Mouse (Mus musculus): ENCODE data around the gene N4bp2. TPM values are rescaled to one million over a fixed set of nuclear protein-coding genes. Genes with fewer than 3 reads are reported as not detected.
"Not testable (repeated sequence)": the region's sequence is repeated elsewhere in the genome, so short reads cannot be mapped to it uniquely, and the experiment has no call there.

Gene N4bp2
- polyA plus RNA-seq, 2 experiments, result 31.3 to 39.1 TPM

DNA sequence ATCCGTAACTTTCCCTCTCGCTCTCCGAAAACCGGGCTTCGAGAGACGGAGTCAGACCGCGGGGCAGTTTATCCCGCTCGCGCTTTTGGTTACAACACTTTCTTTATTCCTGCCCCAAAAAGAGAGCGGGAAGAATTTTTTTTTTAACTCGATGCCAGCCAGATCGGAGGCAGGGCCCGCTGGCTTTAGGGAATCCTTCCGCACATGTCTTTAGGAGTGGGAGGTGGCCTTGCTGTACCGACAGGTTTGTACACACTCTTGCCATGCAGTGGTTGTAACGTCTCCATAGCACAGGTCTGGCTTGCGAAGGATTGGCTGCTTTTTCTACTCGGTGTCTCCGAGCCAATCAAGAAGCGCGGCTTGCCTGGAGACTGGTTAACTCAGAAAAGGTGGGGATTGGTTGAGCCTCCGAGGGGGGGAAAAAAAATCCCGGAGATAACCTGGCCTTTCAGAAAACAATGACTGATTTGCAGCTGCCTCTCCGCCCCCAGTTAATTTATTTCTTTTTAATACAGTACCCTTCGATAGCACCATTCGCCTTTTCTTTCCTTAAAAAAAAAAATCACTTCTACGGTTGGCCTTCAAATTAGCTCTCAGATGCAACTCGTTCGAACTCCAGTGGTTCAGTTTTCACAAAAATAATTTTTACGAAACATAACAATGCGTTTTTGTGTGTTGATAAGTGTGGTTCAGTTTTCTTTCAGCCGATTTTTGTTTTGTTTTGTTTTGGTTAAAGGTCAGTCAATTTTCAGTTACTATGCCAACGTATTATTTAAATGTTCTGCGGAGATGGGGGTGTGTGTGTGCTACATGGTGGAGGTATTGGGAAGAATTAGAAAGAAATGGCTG, 1.7 kb downstream of the N4bp2 start:
- Histone ChIP-seq H3K27me3 (ENCODE audit: control insufficient read depth, insufficient read depth, low read length) (no peaks in the 10 kb centered on the region), H3K9ac (ENCODE audit: low read depth, low read length, severe bottlenecking) (peak overlapping the region; percentile 100), H3K4me1 (ENCODE audit: control insufficient read depth, insufficient read depth, low read length) (peaks cover 7% of the 10 kb centered on the region), H3K4me3 (replicated peaks; ENCODE audit: low read length) (peak overlapping the region; percentile 94), H3K4me2 (replicated peaks; ENCODE audit: low read depth, low read length, severe bottlenecking) (peak overlapping the region; percentile 60), H3K9me3 (ENCODE audit: control insufficient read depth, low read length) (no peaks in the 10 kb centered on the region), H3K36me3 (ENCODE audit: control insufficient read depth, insufficient read depth, low read length) (peaks cover 6% of the 10 kb centered on the region; the same call in 1 of the 2 replicates), H3K27ac (replicated peaks; ENCODE audit: low read depth, low read length) (peak overlapping the region; percentile 100)
- peak; percentile 87 for ATAC-seq (ENCODE audit: low FRiP score, low read depth)
- 6% methylated on average over 36 of the region's 36 CpGs for WGBS
- peak; percentile 63; the same call in 1 of the 2 replicates for TF ChIP-seq POLR2A (IDR thresholded peaks at IDR 0.05; ENCODE audit: borderline replicate concordance, extremely low read depth, insufficient read depth, insufficient read length)
- DNase-seq (ENCODE audit: low spot score), result peak; percentile 96

DNA sequence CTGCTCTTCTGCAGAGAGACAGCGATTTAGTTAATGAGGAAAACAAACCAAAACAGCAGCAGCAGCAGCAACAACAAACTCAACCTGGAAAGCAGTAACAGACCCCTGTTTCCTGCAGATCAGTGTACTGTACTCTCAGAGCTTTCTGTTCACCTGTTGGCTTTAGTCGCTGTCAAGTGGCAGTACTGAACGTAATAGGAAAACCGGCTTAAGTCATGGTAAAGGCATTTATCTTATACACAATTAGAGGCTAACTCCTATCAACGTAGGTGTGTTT, 2.3 kb downstream of the N4bp2 start:
- Histone ChIP-seq H3K27me3 (ENCODE audit: control insufficient read depth, insufficient read depth, low read length) (no peaks in the 10 kb centered on the region), H3K4me2 (replicated peaks; ENCODE audit: low read depth, low read length, severe bottlenecking) (peak overlapping the region; percentile 60), H3K9me3 (ENCODE audit: control insufficient read depth, low read length) (no peaks in the 10 kb centered on the region), H3K4me3 (replicated peaks; ENCODE audit: low read length) (peak overlapping the region; percentile 94), H3K27ac (replicated peaks; ENCODE audit: low read depth, low read length) (no peak overlapping the region; the same call in 1 of the 2 replicates), H3K36me3 (ENCODE audit: control insufficient read depth, insufficient read depth, low read length) (peaks cover 6% of the 10 kb centered on the region; the same call in 1 of the 2 replicates), H3K4me1 (ENCODE audit: control insufficient read depth, insufficient read depth, low read length) (peaks cover 7% of the 10 kb centered on the region), H3K9ac (ENCODE audit: low read depth, low read length, severe bottlenecking) (peak overlapping the region; percentile 100)
- DNase-seq (ENCODE audit: low spot score), result no peak
- ATAC-seq (ENCODE audit: low FRiP score, low read depth), result no peak
- WGBS, result 54% methylated on average over 5 of the region's 5 CpGs
- TF ChIP-seq POLR2A (IDR thresholded peaks at IDR 0.05; ENCODE audit: borderline replicate concordance, extremely low read depth, insufficient read depth, insufficient read length), result no peak

DNA sequence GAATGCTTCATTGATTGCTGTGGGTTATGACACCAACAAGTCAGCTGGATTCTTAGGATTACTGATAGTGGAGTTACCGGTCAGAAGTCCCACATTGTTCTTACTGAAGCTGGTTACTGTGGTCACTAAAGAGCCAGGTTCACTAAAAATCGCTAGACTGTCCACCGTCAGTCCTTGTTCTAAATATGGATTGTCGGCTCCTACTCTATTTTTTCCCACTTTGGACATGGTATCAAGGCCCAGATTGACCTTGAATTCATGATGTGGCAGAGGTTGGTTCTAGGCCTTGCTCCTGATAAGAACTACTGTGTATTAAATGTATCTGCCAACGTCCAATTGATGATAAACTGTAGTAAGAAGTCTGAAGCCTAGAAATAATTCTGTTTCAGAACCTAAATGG, 4.7 kb downstream of the N4bp2 start:
- Histone ChIP-seq H3K4me2 (replicated peaks; ENCODE audit: low read depth, low read length, severe bottlenecking) (no peak overlapping the region), H3K36me3 (ENCODE audit: control insufficient read depth, insufficient read depth, low read length) (no peaks in the 10 kb centered on the region; the same call in 1 of the 2 replicates), H3K27ac (replicated peaks; ENCODE audit: low read depth, low read length) (no peak overlapping the region), H3K9me3 (ENCODE audit: control insufficient read depth, low read length) (no peaks in the 10 kb centered on the region), H3K4me3 (replicated peaks; ENCODE audit: low read length) (no peak overlapping the region), H3K27me3 (ENCODE audit: control insufficient read depth, insufficient read depth, low read length) (no peaks in the 10 kb centered on the region), H3K4me1 (ENCODE audit: control insufficient read depth, insufficient read depth, low read length) (peaks cover 4% of the 10 kb centered on the region; the same call in 1 of the 2 replicates), H3K9ac (ENCODE audit: low read depth, low read length, severe bottlenecking) (no peak overlapping the region)
- ATAC-seq (ENCODE audit: low FRiP score, low read depth) (no peak), DNase-seq (ENCODE audit: low spot score) (no peak)
- no peak for TF ChIP-seq POLR2A (IDR thresholded peaks at IDR 0.05; ENCODE audit: borderline replicate concordance, extremely low read depth, insufficient read depth, insufficient read length)
- 81% methylated on average over 5 of the region's 5 CpGs for WGBS

DNA sequence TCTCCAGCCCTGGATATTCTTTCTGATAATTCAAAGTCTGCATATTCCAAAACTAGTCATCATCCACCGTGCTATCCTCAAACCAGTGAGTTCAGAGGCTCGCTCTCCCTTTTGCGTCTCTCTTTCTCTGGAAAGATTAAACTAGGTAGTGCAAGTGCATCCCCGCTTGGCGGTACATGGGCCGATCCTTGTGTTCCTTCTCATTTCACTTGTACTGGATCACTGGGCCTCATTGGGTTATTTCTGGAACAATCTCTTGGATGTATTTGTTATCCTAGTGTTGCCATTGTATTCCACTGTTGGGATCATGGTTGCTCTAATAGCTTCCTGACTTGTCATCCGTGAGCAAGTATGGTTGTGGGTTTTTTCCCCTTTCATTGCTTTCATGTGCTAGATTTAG, 6.7 kb downstream of the N4bp2 start:
- peaks cover 4% of the 10 kb centered on the region; the same call in 1 of the 2 replicates for H3K4me1 ChIP-seq (ENCODE audit: control insufficient read depth, insufficient read depth, low read length)
- no peak overlapping the region for H3K27ac ChIP-seq (replicated peaks; ENCODE audit: low read depth, low read length)
- H3K4me3 ChIP-seq (replicated peaks; ENCODE audit: low read length), result no peak overlapping the region
- H3K4me2 ChIP-seq (replicated peaks; ENCODE audit: low read depth, low read length, severe bottlenecking), result no peak overlapping the region
- H3K9me3 ChIP-seq (ENCODE audit: control insufficient read depth, low read length), result no peaks in the 10 kb centered on the region
- no peak for ATAC-seq (ENCODE audit: low FRiP score, low read depth)
- no peak for DNase-seq (ENCODE audit: low spot score)
- peaks cover 5% of the 10 kb centered on the region; the same call in 1 of the 2 replicates for H3K36me3 ChIP-seq (ENCODE audit: control insufficient read depth, insufficient read depth, low read length)
- no peaks in the 10 kb centered on the region for H3K27me3 ChIP-seq (ENCODE audit: control insufficient read depth, insufficient read depth, low read length)
- no peak overlapping the region for H3K9ac ChIP-seq (ENCODE audit: low read depth, low read length, severe bottlenecking)
- no peak for TF ChIP-seq POLR2A (IDR thresholded peaks at IDR 0.05; ENCODE audit: borderline replicate concordance, extremely low read depth, insufficient read depth, insufficient read length)
- WGBS, result 98% methylated on average over 7 of the region's 7 CpGs

DNA sequence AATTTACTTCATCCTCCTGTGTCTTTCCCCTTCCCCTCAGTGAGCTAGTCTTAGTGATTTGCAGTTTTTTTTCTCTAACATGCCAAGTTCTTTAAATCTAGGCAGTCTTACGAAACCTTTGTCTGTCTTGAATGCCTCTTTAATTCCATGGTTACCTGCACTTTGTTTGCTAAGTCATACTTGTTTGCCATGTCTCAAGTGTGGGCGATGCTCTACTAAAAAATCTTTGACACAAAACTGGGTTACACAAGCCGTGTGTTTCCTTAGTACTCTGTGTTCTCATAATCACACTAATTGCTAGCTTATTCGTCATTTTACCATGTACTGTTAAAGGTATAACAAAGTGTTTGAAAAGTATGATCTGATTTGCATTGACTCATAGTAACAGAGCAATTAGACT, 7.2 kb downstream of the N4bp2 start:
- H3K27me3 ChIP-seq (ENCODE audit: control insufficient read depth, insufficient read depth, low read length), result no peaks in the 10 kb centered on the region
- H3K36me3 ChIP-seq (ENCODE audit: control insufficient read depth, insufficient read depth, low read length), result peaks cover 7% of the 10 kb centered on the region
- peaks cover 2% of the 10 kb centered on the region; the same call in 1 of the 2 replicates for H3K4me1 ChIP-seq (ENCODE audit: control insufficient read depth, insufficient read depth, low read length)
- 87% methylated on average over 4 of the region's 4 CpGs for WGBS
- H3K4me2 ChIP-seq (replicated peaks; ENCODE audit: low read depth, low read length, severe bottlenecking), result no peak overlapping the region
- TF ChIP-seq POLR2A (IDR thresholded peaks at IDR 0.05; ENCODE audit: borderline replicate concordance, extremely low read depth, insufficient read depth, insufficient read length), result no peak
- ATAC-seq (ENCODE audit: low FRiP score, low read depth), result no peak
- H3K9ac ChIP-seq (ENCODE audit: low read depth, low read length, severe bottlenecking), result no peak overlapping the region
- no peak overlapping the region for H3K4me3 ChIP-seq (replicated peaks; ENCODE audit: low read length)
- no peak overlapping the region for H3K27ac ChIP-seq (replicated peaks; ENCODE audit: low read depth, low read length)
- H3K9me3 ChIP-seq (ENCODE audit: control insufficient read depth, low read length), result no peaks in the 10 kb centered on the region
- no peak for DNase-seq (ENCODE audit: low spot score)

DNA sequence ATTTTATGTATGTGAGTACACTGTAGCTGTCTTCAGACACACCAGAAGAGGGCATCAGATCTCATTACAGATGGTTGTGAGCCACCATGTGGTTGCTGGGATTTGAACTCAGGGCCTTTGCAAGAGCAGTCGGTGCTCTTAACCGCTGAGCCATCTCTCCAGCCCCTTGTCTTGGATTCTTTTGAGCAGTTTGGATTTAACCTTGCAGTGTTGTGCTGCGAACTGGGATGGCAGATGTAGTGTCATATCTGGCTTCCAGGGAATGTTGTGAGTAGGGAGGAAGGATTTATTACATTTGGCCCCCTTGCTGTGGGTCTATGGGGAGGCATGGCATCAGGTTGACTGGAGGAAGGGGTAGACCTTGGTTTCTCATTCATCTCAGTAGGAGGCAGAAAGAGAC, 10.6 kb downstream of the N4bp2 start:
- DNase-seq (ENCODE audit: low spot score), result not testable (repeated sequence)
- peaks cover 29% of the 10 kb centered on the region for H3K36me3 ChIP-seq (ENCODE audit: control insufficient read depth, insufficient read depth, low read length)

More for the DNA sequence above, 10.6 kb downstream of the N4bp2 start:
- H3K9me3 ChIP-seq (ENCODE audit: control insufficient read depth, low read length); H3K9ac ChIP-seq (ENCODE audit: low read depth, low read length, severe bottlenecking); H3K4me2 ChIP-seq (replicated peaks; ENCODE audit: low read depth, low read length, severe bottlenecking); H3K27ac ChIP-seq (replicated peaks; ENCODE audit: low read depth, low read length); H3K4me1 ChIP-seq (ENCODE audit: control insufficient read depth, insufficient read depth, low read length); ATAC-seq (ENCODE audit: low FRiP score, low read depth); H3K4me3 ChIP-seq (replicated peaks; ENCODE audit: low read length); H3K27me3 ChIP-seq (ENCODE audit: control insufficient read depth, insufficient read depth, low read length): not testable (repeated sequence)
- 92% methylated on average over 3 of the region's 3 CpGs for WGBS

Data from limb, embryonic 14.5 days (tissue).